Mouse (Mus musculus) heart, embryonic 14.5 days (tissue): Measurements from ENCODE around the gene Mrgprb5. TPM values are rescaled to one million over a fixed set of nuclear protein-coding genes. Genes with fewer than 3 reads are reported as not detected.
"Not testable (repeated sequence)": the region's sequence is repeated elsewhere in the genome, so short reads cannot be mapped to it uniquely, and the experiment has no call there.

ENCODE experiments used
- ATAC-seq: fragments of 200-750 bp; cut with Nextera tagmentation; 2 replicates; pipeline ENCODE4 v1.8.0; 2017; ENCODE audit warnings: low read depth, moderate TSS enrichment; ENCODE audit not compliant: insufficient number of reproducible peaks, insufficient read depth, low FRiP score
- H3K27ac ChIP-seq, 2 experiments: fragments of 200-500 bp in 1 of 2; fragments of 300-500 bp in 1 of 2; sonication (generic) in 1 of 2; replicated peaks in 1 of 2; 2 replicates each; pipeline ENCODE4 v1.5.1; 2012 to 2014; ENCODE audit warnings: low read depth in 2 of 2, low read length in 2 of 2, control low read depth in 1 of 2, mild to moderate bottlenecking in 1 of 2, mixed read lengths in 1 of 2; ENCODE audit not compliant: control insufficient read depth in 1 of 2, insufficient read depth in 1 of 2
- H3K27me3 ChIP-seq: fragments of 300-500 bp; sonication (generic); 2 replicates; pipeline ENCODE4 v1.6.1; 2014; ENCODE audit warnings: mild to moderate bottlenecking, low read length, control low read depth; ENCODE audit not compliant: control insufficient read depth, insufficient read depth
- H3K36me3 ChIP-seq: fragments of 300-500 bp; sonication (generic); 2 replicates; pipeline ENCODE4 v1.6.1; 2014; ENCODE audit warnings: mild to moderate bottlenecking, control low read depth, low read length, mixed read lengths; ENCODE audit not compliant: control insufficient read depth, insufficient read depth
- H3K4me1 ChIP-seq, 2 experiments: fragments of 200-500 bp in 1 of 2; fragments of 300-500 bp in 1 of 2; sonication (generic) in 1 of 2; 2 replicates each; pipeline ENCODE4 v1.6.1; 2012 to 2014; ENCODE audit warnings: low read length in 2 of 2, control low read depth in 1 of 2, mixed read lengths in 1 of 2; ENCODE audit not compliant: control insufficient read depth in 2 of 2, insufficient read depth in 2 of 2
- H3K4me2 ChIP-seq: fragments of 300-500 bp; sonication (generic); 2 replicates; pipeline ENCODE4 v1.6.1; 2014; ENCODE audit warnings: mild to moderate bottlenecking, low read length
- H3K4me3 ChIP-seq, 2 experiments: fragments of 200-500 bp in 1 of 2; fragments of 300-500 bp in 1 of 2; sonication (generic) in 1 of 2; 2 replicates each; pipeline ENCODE4 v1.5.1; 2012 to 2014; ENCODE audit warnings: low read length in 2 of 2, mild to moderate bottlenecking in 2 of 2, control low read depth in 1 of 2, low read depth in 1 of 2, moderate library complexity in 1 of 2; ENCODE audit not compliant: control insufficient read depth in 1 of 2, insufficient read depth in 1 of 2
- H3K9ac ChIP-seq: fragments of 300-500 bp; sonication (generic); 2 replicates; pipeline ENCODE4 v1.6.1; 2014; ENCODE audit warnings: mild to moderate bottlenecking, low read length
- H3K9me3 ChIP-seq: fragments of 300-500 bp; sonication (generic); 2 replicates; pipeline ENCODE4 v1.6.1; 2016; ENCODE audit warnings: low read length, control low read depth; ENCODE audit not compliant: control insufficient read depth
- WGBS: fragments of 180-500 bp; shearing (Covaris S2); extraction: QIAGEN DNeasy Blood & Tissue Kit; methylation state at CpG from one replicate; pipeline ENCODE4 v1.1.7; 2014; 5-methylcytosine and 5-hydroxymethylcytosine counted together
- polyA plus RNA-seq: library from polyadenylated mRNA; unstranded; fragments of >200 nt; fragmentation: Nextera tagmentation; extraction: Ambion mirVana; gene quantifications from 2 replicates; pipeline ENCODE4 v1.2.1, GENCODE M21; 2014

Mrgprb5 gene
- polyA plus RNA-seq, 1 experiment from 2014 or later = not detected

DNA sequence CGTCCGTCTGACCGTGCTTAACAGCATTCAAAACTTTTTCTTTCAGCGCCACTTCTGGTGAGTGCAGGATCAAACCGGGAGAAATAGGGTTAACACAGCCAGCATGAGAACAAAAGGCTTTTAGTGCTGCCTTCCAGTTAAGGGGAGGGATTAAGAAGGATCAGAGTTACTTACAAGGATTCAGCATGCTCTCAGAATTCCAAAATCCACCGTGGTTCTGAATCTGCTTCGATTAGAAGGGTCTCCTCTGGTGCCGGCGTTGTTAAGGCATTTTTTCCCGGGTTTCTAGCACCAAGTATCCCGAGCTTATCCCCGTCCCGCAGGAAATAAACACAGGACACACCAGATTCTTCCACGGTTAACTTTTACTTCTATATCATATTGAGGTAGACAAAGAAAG is 37.0 kb downstream of the Mrgprb5 start:
- under 1% methylated on average over 10 of the region's 14 CpGs for WGBS
- H3K27me3 ChIP-seq = not testable (repeated sequence)

DNA sequence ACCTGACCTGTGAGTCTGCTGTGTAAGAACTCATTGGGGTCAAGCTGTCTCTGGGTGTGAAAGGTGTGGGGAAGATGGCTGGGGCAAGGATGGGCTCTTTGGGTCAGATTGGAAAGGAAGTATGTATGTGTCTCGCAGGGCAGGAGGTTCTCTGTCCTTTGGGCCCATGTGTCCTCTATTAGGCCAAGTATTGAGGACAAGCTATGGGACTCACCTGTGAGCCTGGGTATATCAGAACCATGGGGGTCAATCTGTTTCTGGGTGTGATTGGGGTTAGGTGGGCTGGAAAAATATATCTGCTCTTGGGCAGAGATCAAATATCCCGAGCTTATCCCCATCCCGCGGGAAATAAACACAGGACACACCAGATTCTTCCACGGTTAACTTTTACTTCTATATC is 45.0 kb downstream of the Mrgprb5 start:
- Histone ChIP-seq H3K4me3 (no peak overlapping the region), H3K36me3 (peaks cover 5% of the 10 kb centered on the region; the same call in 1 of the 2 replicates), H3K4me1 (no peaks in the 10 kb centered on the region), H3K27ac (no peak overlapping the region), H3K9me3 (no peaks in the 10 kb centered on the region), H3K27me3 (no peaks in the 10 kb centered on the region), H3K4me2 (no peak overlapping the region), H3K9ac (no peak overlapping the region)
- ATAC-seq = no peak
- WGBS = 72% methylated on average over 5 of the region's 5 CpGs

More for the DNA sequence above, 37.0 kb downstream of the Mrgprb5 start:
- H3K9me3 ChIP-seq, H3K36me3 ChIP-seq, ATAC-seq, H3K4me1 ChIP-seq: not testable (repeated sequence)
- Histone ChIP-seq H3K4me2 (peak overlapping the region; percentile 60), H3K9ac (peak overlapping the region; percentile 74), H3K27ac (peak overlapping the region; percentile 79 to 94), H3K4me3 (peak overlapping the region; percentile 39 to 63)

Other genes starting within 250 kb of the Mrgprb5 start
- gene Mrgpra4, start 186.9 kb downstream of the Mrgprb5 start, polyA plus RNA-seq = not detected in 2 replicates
- not detected in 2 replicates for gene Mrgprx1, start 141.4 kb downstream of the Mrgprb5 start, polyA plus RNA-seq
- gene Mrgprb4, start 30.3 kb upstream of the Mrgprb5 start, polyA plus RNA-seq = not detected in 2 replicates
- not detected in 2 replicates for gene Mrgprb8, start 219.5 kb upstream of the Mrgprb5 start, polyA plus RNA-seq